Mouse (Mus musculus) small intestine, adult 2 months (tissue): ENCODE data around the gene Zfp982.

Source experiments
- CTCF ChIP-seq: fragments of 200-500 bp; IDR thresholded peaks from 2 replicates; pipeline ENCODE4 v1.5.1; 2012; ENCODE audit warnings: low read depth, mild to moderate bottlenecking, control low read depth, inconsistent platforms, low read length, moderate library complexity, mixed read lengths; ENCODE audit not compliant: insufficient replicate concordance, insufficient read length; ENCODE audit errors: extremely low read depth
- POLR2A ChIP-seq: fragments of 200-500 bp; IDR thresholded peaks from 2 replicates; pipeline ENCODE4 v1.6.1; 2012; ENCODE audit warnings: low read depth, mild to moderate bottlenecking, control low read depth, inconsistent platforms, low read length, moderate library complexity

DNA sequence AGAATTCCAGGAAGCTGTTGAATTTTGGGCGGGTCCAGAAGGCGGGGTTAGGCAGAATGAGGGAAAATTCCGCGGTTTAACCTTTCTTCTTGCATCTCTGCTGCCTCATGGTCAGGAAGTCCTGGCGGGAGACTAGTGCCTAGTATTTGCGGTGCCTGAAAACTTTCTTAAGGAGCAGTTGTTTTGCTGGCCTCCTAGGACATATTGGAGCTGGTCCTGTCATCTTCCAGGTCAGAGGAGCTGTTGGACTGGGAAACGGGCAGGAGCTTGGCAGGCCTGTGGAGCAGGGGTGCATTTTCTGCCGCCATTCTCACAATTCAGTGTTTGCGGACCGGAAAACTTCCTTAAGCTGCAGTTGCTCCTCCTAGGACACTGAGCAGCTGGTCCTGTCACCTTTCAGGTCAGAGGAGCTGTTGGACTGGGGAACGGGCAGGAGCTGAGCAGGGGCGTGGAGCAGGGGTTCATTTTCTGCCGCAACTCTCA, 43.1 kb upstream of the Zfp982 start:
- no peak for TF ChIP-seq CTCF
- no peak for TF ChIP-seq POLR2A
